Mouse (Mus musculus): ENCODE measurements around the gene Hsf3.
"Not testable (repeated sequence)": the region's sequence is repeated elsewhere in the genome, so short reads cannot be mapped to it uniquely, and the experiment has no call there.

Gene Hsf3

GRCm38 (mm10) chrX:96456201-96456963 is at the start of gene Hsf3:
Gene Hsf3, minus strand, starts transcription at chrX:96456294.
- no peak for DNase-seq (ENCODE audit: low read depth, low spot score)

DNA sequence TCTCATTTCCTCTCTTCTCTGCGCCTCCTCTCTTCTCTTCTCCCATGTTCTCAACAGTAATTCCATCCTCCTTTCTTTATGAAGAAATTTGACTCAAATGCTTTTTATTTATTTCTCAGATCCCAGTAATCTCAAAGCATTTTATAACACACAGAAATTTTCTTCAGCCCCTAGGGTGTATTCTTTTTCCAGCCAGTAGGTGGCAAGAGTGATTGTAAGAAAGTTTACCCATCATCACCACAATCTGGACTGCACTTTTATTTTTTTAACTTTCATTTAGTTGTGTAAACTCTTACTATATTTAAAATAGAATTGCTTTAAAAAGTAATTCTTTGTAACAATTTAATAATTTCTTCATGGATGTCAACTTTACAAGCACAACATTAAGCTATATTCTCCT is 45.5 kb upstream of the Hsf3 start:
- no peak for DNase-seq (ENCODE audit: low read depth, low spot score)

DNA sequence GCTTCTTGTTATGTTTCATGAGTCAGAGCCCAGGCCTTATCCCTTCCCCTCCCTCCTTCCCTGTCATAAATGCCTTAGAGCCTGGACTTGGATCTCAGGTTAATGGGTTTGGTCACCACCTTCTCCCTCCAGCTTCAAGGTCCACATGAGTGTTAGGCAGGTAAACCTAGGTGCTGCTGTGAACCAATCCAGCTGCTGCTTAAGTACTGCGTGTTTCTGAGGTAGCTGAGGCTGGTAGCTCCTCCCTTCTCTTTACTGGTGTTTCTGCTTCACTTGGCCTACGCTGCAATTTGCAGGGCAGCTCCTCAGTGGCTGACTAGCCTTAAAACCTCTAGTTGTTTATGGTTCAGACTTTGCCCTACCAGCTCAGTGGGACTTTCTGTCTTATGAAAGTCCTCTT is 945 bp downstream of the Hsf3 start, which contains the start of gene Heph:
Gene Heph (plus strand): TSS at position 211 of the 400 bp plus-strand sequence.
- DNase-seq (ENCODE audit: low read depth, low spot score): no peak

- DNase-seq (ENCODE audit: low read depth, low spot score): no peak
Measured at GRCm38 (mm10) chrX:96419383-96419782, 36.7 kb downstream of the Hsf3 start.

GRCm38 (mm10) chrX:96417733-96418132 is 38.4 kb downstream of the Hsf3 start:
- no peak for DNase-seq (ENCODE audit: low read depth, low spot score)

GRCm38 (mm10) chrX:96416970-96417369 is 39.1 kb downstream of the Hsf3 start:
- DNase-seq (ENCODE audit: low read depth, low spot score): no peak

DNA sequence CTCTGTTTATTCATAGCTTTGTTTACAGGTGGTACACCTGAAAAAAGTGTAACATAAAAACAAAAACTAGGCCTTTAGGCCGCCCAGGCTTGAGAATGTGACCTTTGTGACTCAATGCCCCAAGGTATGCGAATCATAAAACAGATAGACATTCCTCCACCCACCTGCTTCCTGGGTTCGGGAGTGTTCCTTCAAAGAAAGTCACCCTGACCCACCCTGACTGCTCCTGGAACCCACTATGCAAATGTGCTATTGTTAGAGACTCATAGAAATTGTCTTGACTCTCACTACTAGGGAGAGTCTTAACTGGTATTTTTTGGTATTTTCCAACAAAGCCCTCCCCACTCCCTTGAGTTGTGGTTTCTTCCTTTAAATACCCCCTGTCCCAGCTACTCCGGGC is 40.7 kb downstream of the Hsf3 start:
- not testable (repeated sequence) for DNase-seq (ENCODE audit: low read depth, low spot score)

- DNase-seq (ENCODE audit: low read depth, low spot score): no peak
Measured at GRCm38 (mm10) chrX:96339108-96339507, 117.0 kb downstream of the Hsf3 start.

DNA sequence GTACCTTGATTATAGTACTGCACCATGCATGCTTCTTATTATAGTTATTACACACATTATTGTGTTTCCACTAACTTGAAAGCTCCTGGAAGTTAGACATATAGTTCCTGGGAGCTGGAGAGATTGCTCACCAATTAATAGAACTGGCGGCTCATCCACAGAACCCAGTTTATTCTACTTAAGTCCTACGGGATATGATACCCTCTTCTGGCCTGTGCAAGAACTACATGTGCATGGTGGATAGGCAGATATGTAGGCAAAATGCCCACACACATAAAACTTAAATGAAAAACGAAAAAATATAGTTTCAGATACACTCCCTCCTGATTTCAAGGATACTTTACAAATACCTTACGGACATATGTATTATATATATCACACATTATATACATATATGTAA is 126.3 kb downstream of the Hsf3 start:
- DNase-seq (ENCODE audit: low read depth, low spot score): no peak

DNA sequence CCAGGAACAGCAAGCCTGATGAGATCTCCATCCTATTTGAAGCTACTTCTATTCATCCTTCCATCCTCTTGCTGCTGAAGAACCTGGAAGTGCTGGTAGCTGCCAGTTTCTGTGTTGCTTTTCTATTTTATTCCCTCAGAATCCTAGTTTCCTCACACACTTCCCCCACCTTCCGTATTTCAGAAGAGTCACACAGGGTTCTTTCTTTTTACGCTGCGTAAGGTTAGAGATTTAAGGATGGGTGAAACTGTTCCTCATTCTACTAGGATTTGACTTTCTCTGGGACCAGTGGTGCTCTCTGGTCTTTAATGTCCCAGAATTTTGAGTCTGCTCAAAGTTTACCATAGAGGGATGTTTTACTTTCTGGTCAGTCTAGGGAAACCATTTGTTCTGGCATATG is 162.8 kb downstream of the Hsf3 start, which contains the start of gene Vsig4:
Gene Vsig4 (minus strand): TSS at position 101 of the 400 bp plus-strand sequence.
- no peak for DNase-seq (ENCODE audit: low read depth, low spot score)

- DNase-seq (ENCODE audit: low read depth, low spot score): no peak
Measured at GRCm38 (mm10) chrX:96256509-96256908, 199.6 kb downstream of the Hsf3 start.

Measured in brain, embryonic 18.5 days (tissue).